Mouse (Mus musculus) liver, postnatal 0 days (tissue): ENCODE data around the gene Col9a2. TPM values are rescaled to one million over a fixed set of nuclear protein-coding genes. Genes with fewer than 3 reads are reported as not detected.
A peak's percentile ranks its signal among the peaks of the same experiment; 100 is the strongest.

ENCODE experiments used
- ATAC-seq: fragments of 200-750 bp; cut with Nextera tagmentation; 2 replicates; pipeline ENCODE4 v1.8.0; 2017; ENCODE audit warnings: mild to moderate bottlenecking, moderate library complexity
- DNase-seq: peaks from one replicate; pipeline ENCODE4 v3.0.0-alpha.2; 2016
- H3K27ac ChIP-seq: fragments of 300-500 bp; sonication (generic); 2 replicates; pipeline ENCODE4 v1.5.1; 2014; ENCODE audit warnings: antibody characterized with exemption, moderate library complexity, mild to moderate bottlenecking, low read depth
- H3K27me3 ChIP-seq: fragments of 300-500 bp; sonication (generic); 2 replicates; pipeline ENCODE4 v1.6.1; 2014; ENCODE audit warnings: low read length, control low read depth, mixed read lengths; ENCODE audit not compliant: insufficient read depth
- H3K36me3 ChIP-seq: fragments of 300-500 bp; sonication (generic); replicated peaks from 2 replicates; pipeline ENCODE4 v1.6.1; 2014; ENCODE audit warnings: mild to moderate bottlenecking, control low read depth, low read length, moderate library complexity, mixed read lengths; ENCODE audit not compliant: insufficient read depth
- H3K4me1 ChIP-seq: fragments of 300-500 bp; sonication (generic); 2 replicates; pipeline ENCODE4 v1.6.1; 2014; ENCODE audit warnings: antibody characterized with exemption, mild to moderate bottlenecking, control low read depth; ENCODE audit not compliant: insufficient read depth
- H3K4me2 ChIP-seq: fragments of 300-500 bp; sonication (generic); 2 replicates; pipeline ENCODE4 v1.6.1; 2014; ENCODE audit warnings: low read depth, mild to moderate bottlenecking, low read length, moderate library complexity, mixed read lengths
- H3K4me3 ChIP-seq: fragments of 300-500 bp; sonication (generic); 2 replicates; pipeline ENCODE4 v1.5.1; 2014; ENCODE audit warnings: low read depth, low read length
- H3K9ac ChIP-seq: fragments of 300-500 bp; sonication (generic); replicated peaks from 2 replicates; pipeline ENCODE4 v1.6.1; 2014; ENCODE audit warnings: mild to moderate bottlenecking, moderate library complexity
- H3K9me3 ChIP-seq: fragments of 300-500 bp; sonication (generic); 2 replicates; pipeline ENCODE4 v1.6.1; 2016; ENCODE audit warnings: mild to moderate bottlenecking, control low read depth, low read length, mixed read lengths
- CTCF ChIP-seq: sonication (generic); IDR thresholded peaks from 2 replicates; pipeline ENCODE4 v1.5.1; 2016; ENCODE audit warnings: antibody characterized with exemption, low read depth
- EP300 ChIP-seq: IDR thresholded peaks from 2 replicates; pipeline ENCODE4 v1.6.1; 2016; ENCODE audit warnings: antibody characterized with exemption, low read depth, mild to moderate bottlenecking
- WGBS: fragments of 180-500 bp; shearing (Covaris S2); extraction: QIAGEN DNeasy Blood & Tissue Kit; methylation state at CpG from one replicate; pipeline ENCODE4 v1.1.7; 2014; ENCODE audit not compliant: insufficient replicate concordance; 5-methylcytosine and 5-hydroxymethylcytosine counted together
- polyA plus RNA-seq: library from polyadenylated mRNA; unstranded; fragments of >200 nt; fragmentation: Nextera tagmentation; extraction: Ambion mirVana; gene quantifications from 2 replicates; pipeline ENCODE4 v1.2.1, GENCODE M21; 2015

Col9a2 gene
- polyA plus RNA-seq = 0.34 and 0.44 TPM in 2 replicates

DNA sequence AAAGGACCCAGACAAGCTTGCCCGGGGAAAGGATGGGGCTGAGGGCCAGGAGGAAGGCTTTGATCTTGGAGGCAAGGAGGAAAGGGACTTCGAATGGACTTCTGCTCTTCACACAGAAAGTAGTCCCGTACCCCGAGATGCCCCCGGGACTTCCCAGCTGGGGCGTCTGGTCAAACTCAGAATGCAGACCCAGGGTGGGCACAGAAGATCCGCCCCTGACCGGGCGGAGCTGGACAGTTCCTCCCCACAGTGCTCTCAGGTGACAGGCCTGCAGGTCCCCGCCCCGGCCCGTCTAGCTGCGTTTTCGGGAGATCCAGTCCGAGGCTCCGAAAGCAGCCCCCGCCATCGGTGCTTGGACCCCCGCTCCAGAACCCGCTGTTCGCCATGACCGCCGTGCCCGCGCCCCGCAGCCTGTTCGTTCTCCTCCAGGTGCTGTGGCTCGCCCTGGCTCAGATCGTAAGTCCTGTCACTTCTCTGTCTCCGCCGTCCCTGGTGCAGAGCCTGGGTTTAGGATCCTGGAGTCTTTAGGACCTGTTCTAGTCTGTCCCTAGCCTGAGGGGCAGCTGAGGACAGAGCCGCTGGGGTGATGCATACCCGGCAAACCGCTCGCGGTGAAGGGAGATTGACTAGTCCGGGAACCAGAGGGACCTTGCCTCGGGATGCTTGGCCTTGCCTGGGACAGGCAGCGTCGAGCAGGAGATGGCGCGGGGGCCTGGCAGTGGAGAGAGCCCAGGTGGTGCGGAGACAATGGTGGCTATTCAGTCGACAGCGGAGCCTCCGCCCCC lies at the start of gene Col9a2:
Col9a2 (plus strand) TSS at position 55 of the 785 bp plus-strand sequence.
- Histone ChIP-seq H3K27ac (no peak within 1 kb of the TSS), H3K9ac (peak within 1 kb of the TSS; percentile 37; the same call in 1 of the 2 replicates), H3K4me2 (peak within 1 kb of the TSS; percentile 64), H3K9me3 (no peaks in the 10 kb centered on the region), H3K4me3 (peak within 1 kb of the TSS; percentile 37), H3K36me3 (no peaks in the 10 kb centered on the region), H3K4me1 (peaks cover 9% of the 10 kb centered on the region), H3K27me3 (peaks cover 27% of the 10 kb centered on the region)
- TF ChIP-seq EP300 (no peak), CTCF (no peak)
- DNase-seq (no peak), ATAC-seq (no peak)
- 5% methylated on average over 44 of the region's 46 CpGs for WGBS

DNA sequence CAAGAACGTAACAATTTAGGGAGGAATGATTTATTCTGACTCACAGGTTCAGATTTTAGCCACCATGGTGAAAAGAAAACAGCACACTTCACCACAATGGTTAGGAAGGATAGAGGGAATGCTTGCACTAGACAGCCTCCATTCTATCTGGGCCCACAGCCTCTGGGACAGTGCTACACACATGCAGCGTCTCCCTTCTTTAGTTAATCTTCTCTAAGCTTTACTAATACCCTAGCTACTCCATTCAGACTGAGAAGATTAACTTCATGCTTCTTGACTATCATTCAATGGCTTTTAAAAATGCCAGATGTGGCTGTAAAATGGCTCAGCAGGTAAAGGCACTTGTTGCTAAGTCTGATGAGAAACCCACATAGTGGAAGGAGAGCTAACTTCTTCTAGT lies 46.9 kb upstream of the Col9a2 start:
- Histone ChIP-seq H3K4me1 (peaks cover 12% of the 10 kb centered on the region), H3K36me3 (peaks cover 2% of the 10 kb centered on the region; the same call in 1 of the 2 replicates), H3K9ac (no peak overlapping the region), H3K4me2 (no peak overlapping the region), H3K4me3 (no peak overlapping the region), H3K27ac (no peak overlapping the region), H3K9me3 (no peaks in the 10 kb centered on the region), H3K27me3 (no peaks in the 10 kb centered on the region)
- 86% methylated on average over 2 of the region's 2 CpGs for WGBS
- no peak for ATAC-seq
- TF ChIP-seq EP300 (no peak), CTCF (no peak)
- DNase-seq = no peak

DNA sequence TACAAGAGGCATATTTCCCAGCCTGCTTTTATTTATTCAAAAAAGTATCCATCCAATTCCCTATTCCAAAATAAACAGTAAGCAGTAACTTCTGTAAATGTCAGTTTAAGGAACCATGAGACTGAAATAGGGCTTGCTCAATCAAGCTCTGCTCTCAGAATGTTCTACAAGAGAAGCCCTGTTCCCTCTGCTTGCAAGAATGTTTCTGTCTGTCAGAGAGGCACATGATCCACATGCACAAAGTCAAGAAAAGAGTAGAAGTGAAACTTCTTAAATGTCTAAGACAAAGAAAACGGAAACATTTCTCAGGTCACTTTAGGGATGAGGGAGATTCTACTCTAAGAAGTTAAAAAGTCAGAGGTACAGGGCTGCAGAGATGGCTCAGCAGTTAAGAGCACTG lies 46.2 kb upstream of the Col9a2 start:
- 72% methylated on average over 1 of the region's 1 CpGs for WGBS
- no peak for DNase-seq
- ATAC-seq = peak; percentile 45; the same call in 1 of the 2 replicates

DNA sequence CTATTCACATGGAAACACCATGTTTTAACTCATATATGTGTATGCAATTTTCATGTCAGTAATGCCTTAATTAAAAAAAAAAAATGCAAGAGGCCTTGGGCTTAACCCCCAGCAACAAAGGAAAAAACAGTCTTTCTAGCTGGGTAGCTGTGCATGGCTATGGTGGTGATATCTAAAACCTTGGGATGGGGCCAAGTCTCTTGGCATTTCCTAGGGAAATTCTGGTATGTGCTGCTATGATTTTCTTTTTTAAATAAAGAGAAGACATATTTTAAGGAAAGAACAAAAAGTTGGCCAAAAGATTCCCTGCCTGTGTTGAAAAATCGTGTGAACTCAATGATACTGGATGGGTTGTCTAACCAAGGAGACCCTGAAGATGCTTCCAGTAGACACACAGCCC lies 43.3 kb upstream of the Col9a2 start:
- Histone ChIP-seq H3K9me3 (no peaks in the 10 kb centered on the region), H3K4me1 (peaks cover 26% of the 10 kb centered on the region), H3K36me3 (no peaks in the 10 kb centered on the region), H3K27ac (0 out of 2 replicates have a peak overlapping the region, but pooled peaks have one; percentile 16), H3K4me3 (no peak overlapping the region), H3K9ac (no peak overlapping the region), H3K4me2 (no peak overlapping the region), H3K27me3 (no peaks in the 10 kb centered on the region)
- TF ChIP-seq EP300 (no peak), CTCF (no peak)
- ATAC-seq (no peak), DNase-seq (no peak)
- 67% methylated on average over 1 of the region's 1 CpGs for WGBS

More for the DNA sequence above, 46.2 kb upstream of the Col9a2 start:
- TF ChIP-seq EP300 = no peak
- no peak for TF ChIP-seq CTCF
- Histone ChIP-seq H3K36me3 (peaks cover 2% of the 10 kb centered on the region; the same call in 1 of the 2 replicates), H3K27ac (no peak overlapping the region), H3K27me3 (no peaks in the 10 kb centered on the region), H3K4me1 (peaks cover 16% of the 10 kb centered on the region), H3K4me3 (no peak overlapping the region), H3K9ac (no peak overlapping the region), H3K4me2 (no peak overlapping the region), H3K9me3 (no peaks in the 10 kb centered on the region)

DNA sequence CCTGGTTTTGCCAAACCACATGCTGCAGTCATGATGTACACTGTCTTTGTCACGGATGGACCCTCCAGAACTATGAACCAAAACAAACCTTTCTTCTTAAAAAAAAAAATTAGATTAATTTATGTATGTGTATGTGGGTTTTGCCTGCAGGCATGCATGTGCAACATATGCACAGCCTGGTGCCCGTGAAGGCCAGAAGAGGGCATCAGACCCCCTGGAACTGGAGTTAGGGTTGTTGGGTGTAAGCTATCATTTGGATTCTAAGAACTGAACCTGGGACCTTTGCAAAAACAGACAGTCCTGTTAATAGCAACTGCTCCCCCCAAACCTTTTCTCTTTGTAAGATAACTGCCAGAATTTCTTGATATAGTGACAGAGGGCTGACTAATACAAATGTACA lies 38.1 kb upstream of the Col9a2 start:
- no peaks in the 10 kb centered on the region for H3K9me3 ChIP-seq
- DNase-seq = no peak
- H3K4me1 ChIP-seq = peaks cover 55% of the 10 kb centered on the region
- TF ChIP-seq EP300 (no peak), CTCF (peak; percentile 45)
- no peaks in the 10 kb centered on the region for H3K27me3 ChIP-seq
- no peak for ATAC-seq
- 0 out of 2 replicates have a peak, but pooled peaks cover 4% of the 10 kb centered on the region for H3K36me3 ChIP-seq
- no peak overlapping the region for H3K4me3 ChIP-seq
- H3K4me2 ChIP-seq = no peak overlapping the region
- no peak overlapping the region for H3K9ac ChIP-seq
- 56% methylated on average over 2 of the region's 2 CpGs for WGBS
- no peak overlapping the region for H3K27ac ChIP-seq

DNA sequence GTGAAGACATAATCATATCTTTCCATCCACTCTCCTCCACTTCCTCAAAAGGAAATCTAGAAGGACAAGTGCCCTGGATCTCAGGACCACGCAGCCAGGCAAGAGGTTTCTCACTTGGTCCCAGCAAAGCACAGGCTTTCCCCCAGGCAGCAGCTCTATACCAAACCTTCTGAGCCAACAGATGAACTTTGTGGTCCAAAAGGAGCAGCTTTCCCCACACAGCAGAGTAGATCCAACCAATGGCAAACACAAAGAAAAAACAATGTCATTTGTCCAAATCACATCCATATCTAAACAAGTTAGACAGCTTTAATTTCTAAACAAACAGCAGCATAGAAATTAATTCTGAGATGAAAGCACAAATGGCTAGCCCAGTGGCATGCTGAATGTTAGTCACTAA lies 37.5 kb upstream of the Col9a2 start:
- Histone ChIP-seq H3K9ac (no peak overlapping the region), H3K9me3 (no peaks in the 10 kb centered on the region), H3K4me3 (no peak overlapping the region), H3K36me3 (0 out of 2 replicates have a peak, but pooled peaks cover 4% of the 10 kb centered on the region), H3K4me1 (peaks cover 59% of the 10 kb centered on the region), H3K27ac (0 out of 2 replicates have a peak overlapping the region, but pooled peaks have one; percentile 50), H3K4me2 (no peak overlapping the region), H3K27me3 (no peaks in the 10 kb centered on the region)
- no peak for TF ChIP-seq CTCF
- TF ChIP-seq EP300 = no peak
- 40% methylated on average over 1 of the region's 1 CpGs for WGBS
- no peak for DNase-seq
- no peak for ATAC-seq
